Mouse (Mus musculus) cortical plate, adult 2 months (tissue): ENCODE measurements at regions not wholly inside any gene's neighbourhood (a gene's known extent, or its start where the extent isn't known, plus 50 kb on each side); places are given as distances from the start of the nearest gene placed in this dataset.

ENCODE experiments used
- CTCF ChIP-seq: fragments of 200-500 bp; IDR thresholded peaks from 2 replicates; pipeline ENCODE4 v1.5.1; 2011; ENCODE audit warnings: mild to moderate bottlenecking, control low read depth, low read length; ENCODE audit not compliant: insufficient read depth; ENCODE audit errors: extremely low read depth
- POLR2A ChIP-seq: fragments of 200-500 bp; IDR thresholded peaks from 2 replicates; pipeline ENCODE4 v1.6.1; 2011; ENCODE audit warnings: mild to moderate bottlenecking, low read length, control low read depth; ENCODE audit not compliant: insufficient read depth; ENCODE audit errors: extremely low read depth

- no peak for TF ChIP-seq POLR2A
- no peak for TF ChIP-seq CTCF
Observed at GRCm38 (mm10) chr10:37378002-37378702, 239.4 kb upstream of the Marcks start.
